Mouse (Mus musculus) lung, postnatal 0 days (tissue): ENCODE data around the gene 4930522H14Rik.

Experiments
- CTCF ChIP-seq: IDR thresholded peaks from 2 replicates; pipeline ENCODE4 v1.5.1; 2016; ENCODE audit warnings: antibody characterized with exemption, mild to moderate bottlenecking
- EP300 ChIP-seq: IDR thresholded peaks from 2 replicates; pipeline ENCODE4 v1.6.1; 2016; ENCODE audit warnings: antibody characterized with exemption, mild to moderate bottlenecking, control low read depth

DNA sequence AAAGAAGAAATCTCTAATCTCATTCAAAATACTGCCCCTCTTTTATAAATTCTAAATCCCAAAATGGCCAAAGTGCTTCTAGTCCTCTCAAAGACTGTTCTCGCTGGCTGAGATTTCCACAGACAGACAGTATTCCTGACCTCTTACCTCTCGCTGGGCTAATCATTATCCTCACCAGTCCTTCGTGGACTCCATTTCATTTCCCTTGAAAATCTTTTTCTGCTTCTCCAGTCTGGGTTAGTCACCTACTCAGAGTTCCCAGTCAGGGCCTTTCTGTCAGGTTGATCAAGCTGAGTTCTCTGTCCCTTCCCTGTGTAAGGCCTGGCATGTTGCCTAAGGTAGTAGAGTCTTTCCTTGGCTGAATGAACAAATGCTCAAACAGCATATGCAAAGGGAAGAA, 53.6 kb downstream of the 4930522H14Rik start:
- TF ChIP-seq CTCF: no peak
- TF ChIP-seq EP300: no peak
